Mouse (Mus musculus) embryonic facial prominence, embryonic 10.5 days (tissue): ENCODE data around the gene Ugt2a2. TPM values are rescaled to one million over a fixed set of nuclear protein-coding genes. Genes with fewer than 3 reads are reported as not detected.
"Not testable (repeated sequence)": the region's sequence is repeated elsewhere in the genome, so short reads cannot be mapped to it uniquely, and the experiment has no call there.

Experiments used
- DNase-seq: peaks from one replicate; pipeline ENCODE4 v3.0.0-alpha.2; 2017; ENCODE audit warnings: low spot score
- H3K27ac ChIP-seq: fragments of 300-500 bp; sonication (generic); replicated peaks from 2 replicates; pipeline ENCODE4 v1.5.1; 2016; ENCODE audit warnings: mild to moderate bottlenecking
- H3K27me3 ChIP-seq: fragments of 300-500 bp; sonication (generic); replicated peaks from 2 replicates; pipeline ENCODE4 v1.6.1; 2016; ENCODE audit warnings: low read depth, mild to moderate bottlenecking; ENCODE audit not compliant: poor library complexity, severe bottlenecking
- H3K36me3 ChIP-seq: fragments of 300-500 bp; sonication (generic); replicated peaks from 2 replicates; pipeline ENCODE4 v1.6.1; 2016; ENCODE audit warnings: mild to moderate bottlenecking, moderate library complexity
- H3K4me1 ChIP-seq: fragments of 300-500 bp; sonication (generic); 2 replicates; pipeline ENCODE4 v1.6.1; 2016
- H3K4me3 ChIP-seq: fragments of 300-500 bp; sonication (generic); 2 replicates; pipeline ENCODE4 v1.5.1; 2016; ENCODE audit warnings: mild to moderate bottlenecking, moderate library complexity
- H3K9me3 ChIP-seq: fragments of 300-500 bp; sonication (generic); 2 replicates; pipeline ENCODE4 v1.6.1; 2016; ENCODE audit warnings: mild to moderate bottlenecking
- WGBS: fragments of 180-500 bp; shearing (Covaris S2); methylation state at CpG from one replicate; pipeline ENCODE4 v1.1.7; 2016; 5-methylcytosine and 5-hydroxymethylcytosine counted together
- polyA plus RNA-seq: library from polyadenylated mRNA; unstranded; fragments of >200 nt; fragmentation: Nextera tagmentation; extraction: Ambion mirVana; gene quantifications from 2 replicates; pipeline ENCODE4 v1.2.1, GENCODE M21; 2016

Gene Ugt2a2
- 0.10 TPM in 1 of 2 replicates, not detected in the other for polyA plus RNA-seq

GRCm38 (mm10) chr5:87482160-87482559, at the start of gene Ugt2a2:
Gene Ugt2a2 (minus strand): TSS chr5:87482260.
- no peaks in the 10 kb centered on the region for H3K4me1 ChIP-seq
- H3K27ac ChIP-seq, result no peak within 1 kb of the TSS
- no peak within 1 kb of the TSS for H3K4me3 ChIP-seq
- WGBS, result 84% methylated on average over 5 of the region's 5 CpGs
- DNase-seq, result no peak
- H3K36me3 ChIP-seq, result no peaks in the 10 kb centered on the region
- no peaks in the 10 kb centered on the region for H3K9me3 ChIP-seq
- H3K27me3 ChIP-seq, result no peaks in the 10 kb centered on the region

GRCm38 (mm10) chr5:87523561-87523960, 41.5 kb upstream of the Ugt2a2 start:
- H3K4me1 ChIP-seq, H3K4me3 ChIP-seq, H3K9me3 ChIP-seq, H3K27me3 ChIP-seq, DNase-seq, H3K36me3 ChIP-seq, H3K27ac ChIP-seq: not testable (repeated sequence)
- WGBS, result 89% methylated on average over 2 of the region's 2 CpGs

- no peak overlapping the region for H3K27ac ChIP-seq
- no peaks in the 10 kb centered on the region for H3K27me3 ChIP-seq
- no peak for DNase-seq
- no peaks in the 10 kb centered on the region for H3K9me3 ChIP-seq
- H3K4me1 ChIP-seq, result no peaks in the 10 kb centered on the region
- 61% methylated on average over 4 of the region's 4 CpGs for WGBS
- H3K4me3 ChIP-seq, result no peak overlapping the region
- H3K36me3 ChIP-seq, result no peaks in the 10 kb centered on the region
These were observed 23.9 kb upstream of the Ugt2a2 start for GRCm38 (mm10) chr5:87505776-87506458.

- H3K9me3 ChIP-seq, result no peaks in the 10 kb centered on the region
- no peak overlapping the region for H3K27ac ChIP-seq
- WGBS, result 63% methylated on average over 1 of the region's 1 CpGs
- no peak for DNase-seq
- no peaks in the 10 kb centered on the region for H3K4me1 ChIP-seq
- H3K36me3 ChIP-seq, result no peaks in the 10 kb centered on the region
- no peak overlapping the region for H3K4me3 ChIP-seq
- no peaks in the 10 kb centered on the region for H3K27me3 ChIP-seq
These were observed 20.6 kb upstream of the Ugt2a2 start for GRCm38 (mm10) chr5:87502687-87503086.

GRCm38 (mm10) chr5:87499341-87499740, 17.3 kb upstream of the Ugt2a2 start:
- Histone ChIP-seq H3K36me3 (no peaks in the 10 kb centered on the region), H3K9me3 (no peaks in the 10 kb centered on the region), H3K4me1 (no peaks in the 10 kb centered on the region), H3K4me3 (no peak overlapping the region), H3K27me3 (no peaks in the 10 kb centered on the region), H3K27ac (no peak overlapping the region)
- no peak for DNase-seq

- H3K27me3 ChIP-seq, result no peaks in the 10 kb centered on the region
- H3K4me3 ChIP-seq, result no peak overlapping the region
- DNase-seq, result no peak
- H3K36me3 ChIP-seq, result no peaks in the 10 kb centered on the region
- no peak overlapping the region for H3K27ac ChIP-seq
- H3K9me3 ChIP-seq, result no peaks in the 10 kb centered on the region
- H3K4me1 ChIP-seq, result no peaks in the 10 kb centered on the region
These were observed 16.9 kb upstream of the Ugt2a2 start for GRCm38 (mm10) chr5:87498936-87499335.

- H3K27ac ChIP-seq, result no peak within 1 kb of the TSS
- H3K4me3 ChIP-seq, result no peak within 1 kb of the TSS
- no peaks in the 10 kb centered on the region for H3K27me3 ChIP-seq
- WGBS, result 91% methylated on average over 1 of the region's 1 CpGs
- no peaks in the 10 kb centered on the region for H3K9me3 ChIP-seq
- DNase-seq, result no peak
- H3K4me1 ChIP-seq, result no peaks in the 10 kb centered on the region
- H3K36me3 ChIP-seq, result no peaks in the 10 kb centered on the region
These were observed 8.7 kb upstream of the Ugt2a2 start, which contains the start of gene Ugt2a1 for GRCm38 (mm10) chr5:87490771-87491170. Gene Ugt2a1 (minus strand): TSS chr5:87490871.

- H3K27ac ChIP-seq, H3K9me3 ChIP-seq, H3K4me3 ChIP-seq, H3K36me3 ChIP-seq, DNase-seq, H3K27me3 ChIP-seq, H3K4me1 ChIP-seq: not testable (repeated sequence)
- 79% methylated on average over 1 of the region's 1 CpGs for WGBS
These were observed 4.6 kb upstream of the Ugt2a2 start, which contains the start of gene Gm43638 for GRCm38 (mm10) chr5:87486706-87487105. Gene Gm43638 (minus strand): TSS chr5:87486806.

- no peak for DNase-seq
- no peaks in the 10 kb centered on the region for H3K36me3 ChIP-seq
- H3K9me3 ChIP-seq, result no peaks in the 10 kb centered on the region
- H3K4me3 ChIP-seq, result no peak overlapping the region
- H3K27ac ChIP-seq, result no peak overlapping the region
- no peaks in the 10 kb centered on the region for H3K27me3 ChIP-seq
- H3K4me1 ChIP-seq, result no peaks in the 10 kb centered on the region
- WGBS, result 38% methylated on average over 1 of the region's 1 CpGs
These were observed 23.2 kb downstream of the Ugt2a2 start for GRCm38 (mm10) chr5:87458810-87459209.

- H3K4me1 ChIP-seq, result no peaks in the 10 kb centered on the region
- H3K4me3 ChIP-seq, result no peak overlapping the region
- no peaks in the 10 kb centered on the region for H3K36me3 ChIP-seq
- H3K27me3 ChIP-seq, result no peaks in the 10 kb centered on the region
- no peak for DNase-seq
- no peaks in the 10 kb centered on the region for H3K9me3 ChIP-seq
- no peak overlapping the region for H3K27ac ChIP-seq
These were observed 24.4 kb downstream of the Ugt2a2 start for GRCm38 (mm10) chr5:87457701-87458100.

- H3K4me1 ChIP-seq, result no peaks in the 10 kb centered on the region
- 92% methylated on average over 3 of the region's 3 CpGs for WGBS
- DNase-seq, result no peak
- H3K27ac ChIP-seq, result no peak overlapping the region
- H3K9me3 ChIP-seq, result no peaks in the 10 kb centered on the region
- no peaks in the 10 kb centered on the region for H3K36me3 ChIP-seq
- H3K4me3 ChIP-seq, result no peak overlapping the region
- H3K27me3 ChIP-seq, result no peaks in the 10 kb centered on the region
These were observed 25.7 kb downstream of the Ugt2a2 start for GRCm38 (mm10) chr5:87456216-87456850.

GRCm38 (mm10) chr5:87455519-87455918, 26.5 kb downstream of the Ugt2a2 start:
- H3K36me3 ChIP-seq, result no peaks in the 10 kb centered on the region
- H3K9me3 ChIP-seq, result no peaks in the 10 kb centered on the region
- H3K4me3 ChIP-seq, result no peak overlapping the region
- no peak for DNase-seq
- no peak overlapping the region for H3K27ac ChIP-seq
- H3K4me1 ChIP-seq, result no peaks in the 10 kb centered on the region
- no peaks in the 10 kb centered on the region for H3K27me3 ChIP-seq

GRCm38 (mm10) chr5:87452514-87452913, 29.5 kb downstream of the Ugt2a2 start:
- not testable (repeated sequence) for H3K9me3 ChIP-seq, H3K4me1 ChIP-seq, H3K27ac ChIP-seq, DNase-seq, H3K36me3 ChIP-seq, H3K27me3 ChIP-seq, H3K4me3 ChIP-seq
- WGBS, result 89% methylated on average over 4 of the region's 5 CpGs
